Mouse (Mus musculus): ENCODE results near the gene Ctnna2. TPM values are rescaled to one million over a fixed set of nuclear protein-coding genes. Genes with fewer than 3 reads are reported as not detected.

The Ctnna2 gene
- polyA plus RNA-seq, 1 experiment from 2014 or later: 10.3 TPM

DNA sequence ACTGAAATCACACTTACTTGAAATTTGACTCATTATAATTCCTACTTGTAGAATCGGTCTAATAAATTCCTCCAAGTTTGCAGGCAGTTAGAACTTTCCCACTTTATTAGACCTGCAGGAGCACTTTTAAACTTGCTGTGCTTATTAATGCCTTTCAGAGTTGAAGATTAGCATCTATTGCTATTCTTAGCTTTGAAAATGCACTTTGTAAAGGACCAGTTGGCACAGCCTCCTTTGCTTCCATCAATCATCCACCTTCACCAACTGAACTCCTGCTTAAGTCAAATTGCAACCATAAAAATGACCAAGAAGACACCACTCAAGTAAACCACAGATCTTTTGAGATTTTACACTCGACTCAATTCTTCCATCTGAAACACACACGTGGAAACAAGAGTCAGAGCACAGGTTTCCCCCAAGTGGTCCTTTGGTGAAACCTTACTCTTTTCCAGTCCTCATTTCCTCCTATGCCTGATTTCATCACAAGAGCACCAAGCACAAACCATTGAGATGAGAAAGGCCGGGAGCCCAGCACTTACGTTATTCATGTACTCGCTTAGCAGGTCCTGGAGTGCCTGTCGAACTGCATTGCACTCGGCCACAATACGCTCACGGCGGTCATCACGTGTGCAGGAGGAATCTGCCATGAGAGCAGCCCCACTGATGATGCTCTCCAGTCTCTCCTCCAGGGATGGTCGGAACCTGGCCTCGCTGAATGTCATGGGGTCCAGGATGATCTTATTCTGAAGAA is 374.7 kb downstream of the Ctnna2 start:
- no peak overlapping the region for H3K4me3 ChIP-seq (ENCODE audit: low read depth, low read length)
- H3K9ac ChIP-seq (ENCODE audit: low read length): no peak overlapping the region
- DNase-seq (ENCODE audit: low spot score): no peak
- H3K4me2 ChIP-seq (ENCODE audit: low read length): no peak overlapping the region
- no peaks in the 10 kb centered on the region for H3K9me3 ChIP-seq (ENCODE audit: control insufficient read depth, low read length)
- no peaks in the 10 kb centered on the region for H3K27me3 ChIP-seq (replicated peaks; ENCODE audit: control insufficient read depth, insufficient read depth, low read length)
- ATAC-seq (replicated peaks; ENCODE audit: low FRiP score, low TSS enrichment, low read depth): no peak
- H3K36me3 ChIP-seq (ENCODE audit: control insufficient read depth, insufficient read depth, low read length): no peaks in the 10 kb centered on the region
- no peak overlapping the region for H3K27ac ChIP-seq (ENCODE audit: low read depth)
- WGBS: 86% methylated on average over 14 of the region's 14 CpGs
- H3K4me1 ChIP-seq (replicated peaks; ENCODE audit: control insufficient read depth, insufficient read depth, low read length): no peaks in the 10 kb centered on the region

DNA sequence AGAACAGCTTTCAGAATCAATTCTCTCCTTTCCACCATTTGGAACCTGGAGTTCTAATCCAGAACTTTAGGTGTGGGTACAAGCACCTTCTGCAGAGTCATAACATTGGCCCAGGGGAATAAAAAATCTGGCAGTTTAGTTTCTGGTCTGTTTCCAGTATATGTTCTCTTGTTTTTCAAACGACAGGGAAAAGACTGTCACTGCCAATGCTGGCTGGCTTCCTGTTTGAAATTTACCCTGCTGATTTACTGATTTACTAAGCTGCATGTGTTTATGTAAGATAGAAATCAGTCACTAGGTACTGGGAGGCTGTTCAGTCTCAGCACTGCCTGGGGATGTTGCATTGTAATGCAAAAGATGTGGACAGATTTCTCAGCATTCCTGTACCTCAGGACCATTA is 375.6 kb downstream of the Ctnna2 start:
- DNase-seq (ENCODE audit: low spot score): no peak
- Histone ChIP-seq H3K4me1 (replicated peaks; ENCODE audit: control insufficient read depth, insufficient read depth, low read length) (no peaks in the 10 kb centered on the region), H3K36me3 (ENCODE audit: control insufficient read depth, insufficient read depth, low read length) (no peaks in the 10 kb centered on the region), H3K4me2 (ENCODE audit: low read length) (no peak overlapping the region), H3K27me3 (replicated peaks; ENCODE audit: control insufficient read depth, insufficient read depth, low read length) (no peaks in the 10 kb centered on the region), H3K9ac (ENCODE audit: low read length) (no peak overlapping the region), H3K4me3 (ENCODE audit: low read depth, low read length) (no peak overlapping the region), H3K9me3 (ENCODE audit: control insufficient read depth, low read length) (no peaks in the 10 kb centered on the region), H3K27ac (ENCODE audit: low read depth) (no peak overlapping the region)
- WGBS: 7% methylated on average over 1 of the region's 1 CpGs
- ATAC-seq (replicated peaks; ENCODE audit: low FRiP score, low TSS enrichment, low read depth): no peak

DNA sequence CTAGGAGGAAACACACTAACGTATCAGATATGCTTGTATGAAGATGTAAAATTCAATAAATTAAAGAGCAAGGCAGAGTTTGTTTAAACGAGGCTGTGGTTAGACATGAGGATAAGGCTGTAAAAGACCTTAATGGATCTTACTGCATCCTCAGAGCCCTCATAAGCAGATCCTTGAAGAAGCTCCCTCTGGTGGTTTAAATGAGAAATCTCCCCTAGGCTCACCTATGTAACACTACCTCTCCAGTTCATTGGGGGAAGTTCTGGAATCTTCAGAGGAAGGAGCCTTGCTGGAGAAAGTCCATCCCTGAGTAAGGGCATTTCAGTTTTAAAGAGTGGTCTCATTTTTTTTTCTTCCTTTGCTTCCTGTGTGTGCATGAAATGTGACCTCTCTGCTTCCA is 380.3 kb downstream of the Ctnna2 start:
- DNase-seq (ENCODE audit: low spot score): no peak
- Histone ChIP-seq H3K9ac (ENCODE audit: low read length) (no peak overlapping the region), H3K36me3 (ENCODE audit: control insufficient read depth, insufficient read depth, low read length) (no peaks in the 10 kb centered on the region), H3K9me3 (ENCODE audit: control insufficient read depth, low read length) (no peaks in the 10 kb centered on the region), H3K4me3 (ENCODE audit: low read depth, low read length) (no peak overlapping the region), H3K4me1 (replicated peaks; ENCODE audit: control insufficient read depth, insufficient read depth, low read length) (no peaks in the 10 kb centered on the region), H3K4me2 (ENCODE audit: low read length) (no peak overlapping the region), H3K27ac (ENCODE audit: low read depth) (no peak overlapping the region), H3K27me3 (replicated peaks; ENCODE audit: control insufficient read depth, insufficient read depth, low read length) (no peaks in the 10 kb centered on the region)
- 43% methylated on average over 2 of the region's 2 CpGs for WGBS
- ATAC-seq (replicated peaks; ENCODE audit: low FRiP score, low TSS enrichment, low read depth): no peak

DNA sequence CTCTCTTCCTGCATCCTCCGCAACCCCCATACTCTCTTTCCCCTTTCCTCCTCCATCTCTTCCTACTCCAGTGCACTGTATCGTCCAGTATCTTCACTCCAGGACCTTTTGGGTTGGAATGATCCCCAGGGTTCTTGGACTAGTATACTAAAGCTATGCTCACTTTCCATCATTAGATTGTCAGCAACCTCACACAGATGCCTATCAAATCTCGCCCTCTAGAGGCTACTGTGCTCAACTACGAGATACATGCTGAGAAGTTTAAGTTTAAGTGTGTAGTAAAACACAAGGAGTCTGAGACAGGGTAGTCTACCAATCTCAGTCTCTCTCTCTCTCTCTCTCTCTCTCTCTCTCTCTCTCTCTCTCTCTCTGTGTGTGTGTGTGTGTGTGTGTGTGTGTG is 396.9 kb downstream of the Ctnna2 start:
- no peak overlapping the region for H3K4me2 ChIP-seq (ENCODE audit: low read length)
- DNase-seq (ENCODE audit: low spot score) (no peak), ATAC-seq (replicated peaks; ENCODE audit: low FRiP score, low TSS enrichment, low read depth) (no peak)
- WGBS: 44% methylated on average over 4 of the region's 4 CpGs
- no peaks in the 10 kb centered on the region for H3K4me1 ChIP-seq (replicated peaks; ENCODE audit: control insufficient read depth, insufficient read depth, low read length)
- H3K27me3 ChIP-seq (replicated peaks; ENCODE audit: control insufficient read depth, insufficient read depth, low read length): no peaks in the 10 kb centered on the region
- no peaks in the 10 kb centered on the region for H3K36me3 ChIP-seq (ENCODE audit: control insufficient read depth, insufficient read depth, low read length)
- no peaks in the 10 kb centered on the region for H3K9me3 ChIP-seq (ENCODE audit: control insufficient read depth, low read length)
- H3K4me3 ChIP-seq (ENCODE audit: low read depth, low read length): no peak overlapping the region
- H3K9ac ChIP-seq (ENCODE audit: low read length): no peak overlapping the region
- no peak overlapping the region for H3K27ac ChIP-seq (ENCODE audit: low read depth)

DNA sequence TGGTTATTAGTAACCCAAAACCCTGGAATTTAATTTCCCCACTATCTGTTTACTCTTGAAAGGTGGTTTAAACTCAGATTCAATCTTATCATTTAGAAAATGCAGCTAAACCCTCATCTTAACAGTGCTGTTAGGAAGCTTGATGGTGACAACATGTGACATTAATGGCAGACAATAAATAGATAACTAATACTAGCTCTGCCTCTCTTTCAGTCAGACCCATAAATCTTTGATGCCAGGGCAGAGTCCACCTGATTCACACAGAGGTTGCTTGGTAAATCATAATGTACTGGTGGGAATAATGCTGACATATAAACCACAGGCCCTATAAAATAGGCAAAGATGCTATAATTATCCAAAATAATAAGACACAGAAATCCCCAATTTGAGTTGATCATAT is 398.6 kb downstream of the Ctnna2 start:
- DNase-seq (ENCODE audit: low spot score) (no peak), ATAC-seq (replicated peaks; ENCODE audit: low FRiP score, low TSS enrichment, low read depth) (no peak)
- Histone ChIP-seq H3K4me2 (ENCODE audit: low read length) (no peak overlapping the region), H3K36me3 (ENCODE audit: control insufficient read depth, insufficient read depth, low read length) (no peaks in the 10 kb centered on the region), H3K27me3 (replicated peaks; ENCODE audit: control insufficient read depth, insufficient read depth, low read length) (no peaks in the 10 kb centered on the region), H3K27ac (ENCODE audit: low read depth) (no peak overlapping the region), H3K9me3 (ENCODE audit: control insufficient read depth, low read length) (no peaks in the 10 kb centered on the region), H3K4me3 (ENCODE audit: low read depth, low read length) (no peak overlapping the region), H3K9ac (ENCODE audit: low read length) (no peak overlapping the region), H3K4me1 (replicated peaks; ENCODE audit: control insufficient read depth, insufficient read depth, low read length) (no peaks in the 10 kb centered on the region)

DNA sequence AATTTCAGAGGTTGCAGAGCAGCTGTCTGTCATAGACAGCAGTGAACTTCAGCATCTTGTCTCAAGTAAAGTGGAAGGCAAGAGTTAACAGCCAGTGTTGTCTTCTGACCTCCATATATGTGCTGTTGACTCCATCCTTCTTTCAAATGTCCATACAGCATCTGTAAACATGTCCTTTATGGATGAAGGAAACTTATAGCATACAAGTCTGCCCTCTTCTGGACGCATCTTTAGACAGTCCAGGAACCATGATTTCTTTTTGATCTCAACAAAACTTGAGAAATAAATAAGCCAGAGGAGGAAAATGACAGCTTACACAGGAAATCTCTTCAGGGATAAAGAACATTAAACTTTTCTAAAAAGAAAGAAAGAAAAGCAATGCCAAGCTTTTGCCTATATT is 400.9 kb downstream of the Ctnna2 start:
- no peak overlapping the region for H3K9ac ChIP-seq (ENCODE audit: low read length)
- H3K36me3 ChIP-seq (ENCODE audit: control insufficient read depth, insufficient read depth, low read length): no peaks in the 10 kb centered on the region
- no peaks in the 10 kb centered on the region for H3K4me1 ChIP-seq (replicated peaks; ENCODE audit: control insufficient read depth, insufficient read depth, low read length)
- no peak overlapping the region for H3K4me2 ChIP-seq (ENCODE audit: low read length)
- WGBS: 55% methylated on average over 1 of the region's 1 CpGs
- ATAC-seq (replicated peaks; ENCODE audit: low FRiP score, low TSS enrichment, low read depth) (no peak), DNase-seq (ENCODE audit: low spot score) (no peak)
- H3K27ac ChIP-seq (ENCODE audit: low read depth): no peak overlapping the region
- H3K27me3 ChIP-seq (replicated peaks; ENCODE audit: control insufficient read depth, insufficient read depth, low read length): no peaks in the 10 kb centered on the region
- no peaks in the 10 kb centered on the region for H3K9me3 ChIP-seq (ENCODE audit: control insufficient read depth, low read length)
- no peak overlapping the region for H3K4me3 ChIP-seq (ENCODE audit: low read depth, low read length)

DNA sequence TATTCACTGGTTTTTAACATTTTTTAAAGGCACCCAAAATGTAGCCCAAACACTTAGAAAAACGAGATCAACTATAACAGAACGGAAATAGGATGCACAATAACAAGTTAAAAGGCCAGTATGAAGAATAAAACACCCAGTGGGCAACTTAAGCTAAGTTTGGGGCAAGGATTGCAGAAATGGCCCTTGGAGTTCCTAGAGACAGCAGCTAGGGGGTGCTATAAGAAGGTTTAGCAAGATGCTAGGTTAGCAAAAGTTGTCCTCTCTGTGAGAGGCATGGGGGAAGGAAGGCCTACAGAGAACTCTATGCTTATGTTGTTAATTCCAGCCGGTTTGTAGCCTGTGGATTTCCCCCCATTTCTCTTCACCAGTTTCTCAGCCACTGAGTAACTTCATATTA is 401.9 kb downstream of the Ctnna2 start:
- no peak overlapping the region for H3K27ac ChIP-seq (ENCODE audit: low read depth)
- no peak overlapping the region for H3K4me3 ChIP-seq (ENCODE audit: low read depth, low read length)
- H3K9ac ChIP-seq (ENCODE audit: low read length): no peak overlapping the region
- H3K27me3 ChIP-seq (replicated peaks; ENCODE audit: control insufficient read depth, insufficient read depth, low read length): no peaks in the 10 kb centered on the region
- H3K9me3 ChIP-seq (ENCODE audit: control insufficient read depth, low read length): no peaks in the 10 kb centered on the region
- ATAC-seq (replicated peaks; ENCODE audit: low FRiP score, low TSS enrichment, low read depth) (no peak), DNase-seq (ENCODE audit: low spot score) (no peak)
- no peaks in the 10 kb centered on the region for H3K36me3 ChIP-seq (ENCODE audit: control insufficient read depth, insufficient read depth, low read length)
- H3K4me2 ChIP-seq (ENCODE audit: low read length): no peak overlapping the region
- WGBS: 52% methylated on average over 3 of the region's 3 CpGs
- no peaks in the 10 kb centered on the region for H3K4me1 ChIP-seq (replicated peaks; ENCODE audit: control insufficient read depth, insufficient read depth, low read length)

DNA sequence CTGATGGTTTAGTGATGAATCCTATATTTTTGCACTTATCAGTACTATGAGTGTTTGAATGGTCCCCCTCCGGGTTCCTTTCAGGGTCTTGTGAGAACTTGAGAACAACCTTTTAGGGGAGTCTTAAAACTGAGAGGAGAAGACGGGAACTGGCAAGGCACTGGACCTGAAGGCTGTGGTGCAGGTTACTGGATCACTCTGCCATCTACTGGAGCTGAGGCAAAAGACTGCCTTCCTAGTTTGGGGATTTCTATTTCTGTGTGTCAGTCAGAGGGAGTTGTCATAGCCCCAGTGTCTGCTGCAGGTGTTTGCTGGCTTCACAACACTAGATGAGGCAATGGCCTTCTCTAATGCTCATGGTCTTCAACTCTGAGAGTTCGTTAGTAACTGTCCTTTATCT is 406.9 kb downstream of the Ctnna2 start:
- Histone ChIP-seq H3K27me3 (replicated peaks; ENCODE audit: control insufficient read depth, insufficient read depth, low read length) (no peaks in the 10 kb centered on the region), H3K9ac (ENCODE audit: low read length) (no peak overlapping the region), H3K4me2 (ENCODE audit: low read length) (no peak overlapping the region), H3K27ac (ENCODE audit: low read depth) (no peak overlapping the region), H3K4me3 (ENCODE audit: low read depth, low read length) (no peak overlapping the region), H3K36me3 (ENCODE audit: control insufficient read depth, insufficient read depth, low read length) (no peaks in the 10 kb centered on the region), H3K4me1 (replicated peaks; ENCODE audit: control insufficient read depth, insufficient read depth, low read length) (no peaks in the 10 kb centered on the region), H3K9me3 (ENCODE audit: control insufficient read depth, low read length) (no peaks in the 10 kb centered on the region)
- ATAC-seq (replicated peaks; ENCODE audit: low FRiP score, low TSS enrichment, low read depth): no peak
- no peak for DNase-seq (ENCODE audit: low spot score)
- 47% methylated on average over 3 of the region's 3 CpGs for WGBS

DNA sequence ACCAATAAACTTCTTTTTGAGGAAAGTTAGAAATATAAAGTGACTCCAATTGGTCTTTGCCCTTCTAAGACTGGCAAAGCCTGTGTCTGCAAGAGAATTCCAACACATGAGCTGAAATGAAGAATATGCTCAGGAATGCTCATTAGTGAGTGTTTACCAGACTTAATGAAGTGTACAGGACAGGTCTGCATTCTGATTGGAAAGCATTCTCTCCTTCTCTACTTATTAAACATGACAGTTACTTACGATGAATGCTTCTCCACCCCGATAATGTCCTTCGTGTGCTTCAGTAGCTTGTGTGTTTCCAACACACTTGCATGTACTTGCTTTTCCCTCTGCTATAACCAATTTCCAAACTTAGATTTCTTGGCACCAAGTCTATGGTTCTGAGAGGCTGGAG is 409.6 kb downstream of the Ctnna2 start:
- DNase-seq (ENCODE audit: low spot score): no peak
- WGBS: 88% methylated on average over 3 of the region's 3 CpGs

More for the DNA sequence above, 409.6 kb downstream of the Ctnna2 start:
- H3K27me3 ChIP-seq (replicated peaks; ENCODE audit: control insufficient read depth, insufficient read depth, low read length): no peaks in the 10 kb centered on the region
- no peaks in the 10 kb centered on the region for H3K4me1 ChIP-seq (replicated peaks; ENCODE audit: control insufficient read depth, insufficient read depth, low read length)
- ATAC-seq (replicated peaks; ENCODE audit: low FRiP score, low TSS enrichment, low read depth): no peak
- no peaks in the 10 kb centered on the region for H3K36me3 ChIP-seq (ENCODE audit: control insufficient read depth, insufficient read depth, low read length)
- no peak overlapping the region for H3K4me2 ChIP-seq (ENCODE audit: low read length)
- no peaks in the 10 kb centered on the region for H3K9me3 ChIP-seq (ENCODE audit: control insufficient read depth, low read length)
- H3K9ac ChIP-seq (ENCODE audit: low read length): no peak overlapping the region
- no peak overlapping the region for H3K27ac ChIP-seq (ENCODE audit: low read depth)
- no peak overlapping the region for H3K4me3 ChIP-seq (ENCODE audit: low read depth, low read length)
